Comparison of ENCODE assay signal across 23 mouse cellular contexts in the genomic region with DNA sequence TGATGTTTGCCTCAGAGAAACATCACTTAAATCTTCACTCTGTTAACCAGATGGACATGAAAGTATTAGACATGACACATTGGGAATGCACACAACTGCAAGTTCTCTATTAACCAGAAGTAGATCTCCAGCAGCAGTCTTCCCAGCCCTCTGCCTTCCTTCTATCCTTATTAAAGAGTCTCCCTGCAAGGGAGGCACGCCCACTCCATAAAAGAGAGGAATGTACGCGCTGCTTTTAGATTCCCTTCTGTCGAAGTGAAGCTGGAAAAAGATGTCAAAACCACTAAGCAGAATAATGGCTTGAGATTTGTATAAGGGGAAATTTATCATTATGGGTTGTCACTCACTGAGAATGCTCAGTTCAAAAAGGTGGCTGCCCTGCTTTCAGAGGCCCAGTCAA. TPM values are rescaled to one million over a fixed set of nuclear protein-coding genes. Genes with fewer than 3 reads are reported as not detected.
DNase-seq lines count a peak whose midpoint lies in the region; ATAC-seq and TF ChIP-seq lines count a peak whose summit lies in the region.
"Had no signal": no experiment of that assay in that cellular context is flagged by ENCODE, and none has a peak within 500 bp of the region (broad histone marks: within the 10 kb centered on the region; RNA-seq: fewer than 3 reads in every experiment).

No protein-coding gene starts in this region.

- H3K36me3 ChIP-seq in forebrain, postnatal 0 days (ENCODE audit: insufficient read depth) = 0 out of 2 replicates have a peak, but pooled peaks cover 10% of the 10 kb centered on the region
- no peaks in the 10 kb centered on the region for H3K36me3 ChIP-seq in forebrain, embryonic 15.5 days
- H3K36me3 ChIP-seq: embryonic facial prominence, embryonic 12.5 days; G1E; hindbrain, embryonic 13.5 days had no signal

- H3K4me2 ChIP-seq in forebrain, postnatal 0 days (ENCODE audit: low read depth) = no peak overlapping the region
- H3K4me2 ChIP-seq in forebrain, embryonic 15.5 days (replicated peaks) = no peak overlapping the region
- H3K4me2 ChIP-seq: embryonic facial prominence, embryonic 12.5 days; hindbrain, embryonic 13.5 days had no signal

- H3K27me3 ChIP-seq in forebrain, postnatal 0 days (ENCODE audit: insufficient read depth, low read length) = no peaks in the 10 kb centered on the region
- no peaks in the 10 kb centered on the region for H3K27me3 ChIP-seq in forebrain, embryonic 15.5 days
- H3K27me3 ChIP-seq: embryonic facial prominence, embryonic 12.5 days; hindbrain, embryonic 13.5 days had no signal

- no peak overlapping the region for H3K9ac ChIP-seq in forebrain, postnatal 0 days
- no peak overlapping the region for H3K9ac ChIP-seq in forebrain, embryonic 15.5 days (replicated peaks)
- H3K9ac ChIP-seq: embryonic facial prominence, embryonic 12.5 days; hindbrain, embryonic 13.5 days had no signal

- H3K4me3 ChIP-seq in forebrain, postnatal 0 days (ENCODE audit: low read depth, low read length) = no peak overlapping the region
- no peak overlapping the region for H3K4me3 ChIP-seq in forebrain, embryonic 15.5 days
- no peak overlapping the region for H3K4me3 ChIP-seq in left cerebral cortex, adult 2 months
- H3K4me3 ChIP-seq: embryonic facial prominence, embryonic 12.5 days; heart, embryonic 10.5 days; hindbrain, embryonic 13.5 days had no signal

- WGBS in forebrain, postnatal 0 days = 68% methylated on average over 4 of the region's 4 CpGs
- WGBS in forebrain, embryonic 15.5 days = 63% methylated on average over 4 of the region's 4 CpGs

- H3K27ac ChIP-seq in forebrain, postnatal 0 days (ENCODE audit: low read depth, low read length) = no peak overlapping the region
- H3K27ac ChIP-seq in forebrain, embryonic 15.5 days (replicated peaks) = no peak overlapping the region
- peak overlapping the region; percentile 67 for H3K27ac ChIP-seq in left cerebral cortex, adult 2 months
- H3K27ac ChIP-seq: embryonic facial prominence, embryonic 12.5 days; heart, embryonic 10.5 days; hindbrain, embryonic 13.5 days; hindbrain, postnatal 0 days had no signal

- peak; percentile 40; the same call in 1 of the 2 replicates for ATAC-seq in forebrain, postnatal 0 days
- ATAC-seq in forebrain, embryonic 15.5 days (replicated peaks) = no peak
- ATAC-seq: CD4-positive, CD25-positive, alpha-beta regulatory T cell, adult 4 months; forebrain, embryonic 16.5 days; hindbrain, postnatal 0 days had no signal

- intact Hi-C loops in left cerebral cortex, adult 2 months (cut with DNase I) = no loop called here
- intact Hi-C loops in left cerebral cortex, postnatal 36 days (cut with DNase I) = no loop called here

- no peak for DNase-seq in forebrain, postnatal 0 days
- no peak for DNase-seq in left cerebral cortex, adult 2 months (ENCODE audit: extremely low spot score in 1 of 2, low spot score in 2 of 2)
- no peak for DNase-seq in left cerebral cortex, postnatal 36 days (ENCODE audit: low spot score in 2 of 2)
- DNase-seq in right cerebral cortex, adult 2 months (ENCODE audit: low spot score in 2 of 2) = peak; percentile 40 to 46
- DNase-seq in right cerebral cortex, postnatal 4 days = no peak
- DNase-seq in urinary bladder, postnatal 10 days (ENCODE audit: low spot score) = no peak
- DNase-seq: adrenal gland, adult 8-10 months; adrenal gland, postnatal 36 days; B cell, adult 2 months; cerebellum, adult 11 months; cerebellum, adult 8-10 months; cerebellum, postnatal 14 days; gastrocnemius, postnatal 36 days; heart, adult 18-20 months; heart, postnatal 10 days had no signal

- no peaks in the 10 kb centered on the region for H3K9me3 ChIP-seq in forebrain, postnatal 0 days (ENCODE audit: low read length)
- H3K9me3 ChIP-seq in forebrain, embryonic 15.5 days = no peaks in the 10 kb centered on the region
- H3K9me3 ChIP-seq: embryonic facial prominence, embryonic 12.5 days; G1E; heart, embryonic 10.5 days had no signal

- no peaks in the 10 kb centered on the region for H3K4me1 ChIP-seq in forebrain, postnatal 0 days (ENCODE audit: insufficient read depth)
- no peaks in the 10 kb centered on the region for H3K4me1 ChIP-seq in forebrain, embryonic 15.5 days
- H3K4me1 ChIP-seq: embryonic facial prominence, embryonic 12.5 days; heart, embryonic 10.5 days; hindbrain, embryonic 13.5 days had no signal

- no peak for TF ChIP-seq CTCF in forebrain, postnatal 0 days (IDR thresholded peaks at IDR 0.05; ENCODE audit: low read depth)
- TF ChIP-seq CTCF in left cerebral cortex, adult 2 months (IDR thresholded peaks at IDR 0.05) = no peak

RNA-seq across cellular contexts. Expression of a gene that starts 42.1 kb away (rescaled TPM):
- total RNA-seq in forebrain, postnatal 0 days (2014; rRNA removed) = 92.8 and 118 TPM in 2 replicates
- polyA plus RNA-seq in forebrain, postnatal 0 days (2015; fragmentation: Nextera tagmentation; extraction: Ambion mirVana) = 40.6 and 53.1 TPM in 2 replicates
- 67.6 and 73.1 TPM in 2 replicates for polyA plus RNA-seq in forebrain, embryonic 15.5 days (2015; fragmentation: Nextera tagmentation; extraction: Ambion mirVana)
- total RNA-seq in left cerebral cortex, adult 2 months (2021) = 100 to 1,000 TPM; 224 to 246 TPM
- total RNA-seq in left cerebral cortex, postnatal 36 days (2021) = 100 to 1,000 TPM; 209 to 247 TPM

RNA-seq across cellular contexts. Expression of a gene that starts 54.5 kb away (rescaled TPM):
- 71.3 and 73.9 TPM in 2 replicates for total RNA-seq in forebrain, postnatal 0 days (2014; rRNA removed)
- polyA plus RNA-seq in forebrain, postnatal 0 days (2015; fragmentation: Nextera tagmentation; extraction: Ambion mirVana) = 83.4 and 91.4 TPM in 2 replicates
- 104 and 108 TPM in 2 replicates for polyA plus RNA-seq in forebrain, embryonic 15.5 days (2015; fragmentation: Nextera tagmentation; extraction: Ambion mirVana)
- total RNA-seq in left cerebral cortex, adult 2 months (2021) = 10 to 100 TPM; 80.1 to 90.2 TPM
- 10 to 100 TPM; 72.5 to 79.6 TPM for total RNA-seq in left cerebral cortex, postnatal 36 days (2021)

Comparison
In these comparisons a context has a peak if more than half of its experiments do, and no peak if none do; other contexts are left out.
1. DNase-seq: peak in right cerebral cortex, adult 2 months (2 of 2); none in forebrain, postnatal 0 days (single experiment), left cerebral cortex, adult 2 months (0 of 2), left cerebral cortex, postnatal 36 days (0 of 2), right cerebral cortex, postnatal 4 days (single experiment) and urinary bladder, postnatal 10 days (single experiment).